Mouse (Mus musculus) CH12.LX (cell line): Measurements from ENCODE around the gene Dsn1. TPM values are rescaled to one million over a fixed set of nuclear protein-coding genes. Genes with fewer than 3 reads are reported as not detected.

Experiments
- DNase-seq: peaks from one replicate; pipeline ENCODE4 v3.0.0-alpha.2; 2013; ENCODE audit errors: extremely low read depth
- H3K27ac ChIP-seq: 2 replicates; pipeline ENCODE4 v1.5.1; 2012; ENCODE audit warnings: low read depth, mild to moderate bottlenecking, control low read depth, moderate library complexity; ENCODE audit not compliant: insufficient read depth
- H3K27me3 ChIP-seq: replicated peaks from 2 replicates; pipeline ENCODE3; 2012; ENCODE audit warnings: inconsistent platforms
- H3K36me3 ChIP-seq, 2 experiments: replicated peaks in 1 of 2; 2 replicates each; pipeline versions ENCODE3 to v1.6.1; 2012; ENCODE audit warnings: inconsistent platforms in 1 of 2, low read length in 1 of 2, mild to moderate bottlenecking in 1 of 2, mixed read lengths in 1 of 2, moderate library complexity in 1 of 2; ENCODE audit not compliant: control insufficient read depth in 1 of 2, insufficient read depth in 1 of 2
- H3K4me1 ChIP-seq, 2 experiments: 2 replicates each; pipeline ENCODE4 v1.6.1; 2012; ENCODE audit warnings: inconsistent platforms in 1 of 2, moderate library complexity in 1 of 2; ENCODE audit not compliant: insufficient read depth in 2 of 2, control insufficient read depth in 1 of 2
- H3K4me2 ChIP-seq: 2 replicates; pipeline ENCODE4 v1.6.1; 2012; ENCODE audit warnings: low read depth, mild to moderate bottlenecking, control low read depth; ENCODE audit not compliant: poor library complexity, insufficient read depth, severe bottlenecking
- H3K4me3 ChIP-seq, 3 experiments: fragments of 150-350 bp in 1 of 3; sonication (generic) in 1 of 3; replicated peaks in 1 of 3; 2 replicates each; pipeline versions ENCODE3 to v1.5.1; 2011 to 2012; ENCODE audit warnings: low read depth in 2 of 3, low read length in 2 of 3, mild to moderate bottlenecking in 2 of 3, moderate library complexity in 2 of 3, control low read depth in 1 of 3, improper control_type of control experiment in 1 of 3, inconsistent platforms in 1 of 3, mixed read lengths in 1 of 3; ENCODE audit not compliant: poor library complexity in 1 of 3
- H3K79me2 ChIP-seq: replicated peaks from 2 replicates; pipeline ENCODE4 v1.6.1; 2012; ENCODE audit warnings: mild to moderate bottlenecking, moderate library complexity; ENCODE audit not compliant: control insufficient read depth, poor library complexity, insufficient read depth, severe bottlenecking; ENCODE audit errors: extremely low read depth
- H3K9ac ChIP-seq: 2 replicates; pipeline ENCODE4 v1.6.1; 2012; ENCODE audit warnings: low read depth, mild to moderate bottlenecking, control low read depth, moderate library complexity; ENCODE audit not compliant: insufficient read depth
- H3K9me3 ChIP-seq: replicated peaks from 2 replicates; pipeline ENCODE3; 2012; ENCODE audit warnings: low read length, inconsistent platforms, mixed read lengths
- E2F4 ChIP-seq: IDR thresholded peaks from 2 replicates; pipeline ENCODE4 v1.6.1; 2011; ENCODE audit warnings: low read depth, low read length, improper control_type of control experiment; ENCODE audit not compliant: insufficient replicate concordance
- ETS1 ChIP-seq: conservative IDR thresholded peaks from 2 replicates; pipeline ENCODE4 v1.6.1; 2012; ENCODE audit warnings: low read depth, mild to moderate bottlenecking, inconsistent platforms, low read length, improper control_type of control experiment, moderate library complexity
- IRF4 ChIP-seq: IDR thresholded peaks from 2 replicates; pipeline ENCODE4 v1.6.1; 2014; ENCODE audit warnings: low read depth, mild to moderate bottlenecking, inconsistent platforms, low read length, improper control_type of control experiment
- MAZ ChIP-seq: IDR thresholded peaks from 2 replicates; pipeline ENCODE4 v1.6.1; 2012; ENCODE audit warnings: low read depth, mild to moderate bottlenecking, inconsistent platforms, low read length, improper control_type of control experiment, moderate library complexity
- POLR2A ChIP-seq: IDR thresholded peaks from 2 replicates; pipeline ENCODE4 v1.6.1; 2011; ENCODE audit warnings: low read depth, mild to moderate bottlenecking, improper control_type of control experiment, low read length
- RCOR1 ChIP-seq: conservative IDR thresholded peaks from 2 replicates; pipeline ENCODE4 v1.6.1; 2012; ENCODE audit warnings: low read depth, mild to moderate bottlenecking, inconsistent platforms, low read length, improper control_type of control experiment
- SMC3 ChIP-seq: IDR thresholded peaks from 2 replicates; pipeline ENCODE4 v1.6.1; 2011; ENCODE audit warnings: low read depth, low read length, improper control_type of control experiment
- UBTF ChIP-seq: IDR thresholded peaks from 2 replicates; pipeline ENCODE4 v1.6.1; 2012; ENCODE audit warnings: low read depth, mild to moderate bottlenecking, inconsistent platforms, low read length, improper control_type of control experiment, moderate library complexity
- ZMIZ1 ChIP-seq: IDR thresholded peaks from 2 replicates; pipeline ENCODE4 v1.6.1; 2012; ENCODE audit warnings: low read depth, mild to moderate bottlenecking, inconsistent platforms, low read length, improper control_type of control experiment
- dilution Hi-C: fragments of 300-500 bp; cut with MboI; formaldehyde crosslinking; loops from 2 replicates; pipeline ENCODE4 v1.14.3; 2020; ENCODE audit warnings: low sequenced_read_pairs; ENCODE audit not compliant: extremely low pct_unique_long_range_greater_than_20kb, extremely low pct_ligation_motif_present
- in situ Hi-C: fragments of 300-500 bp; cut with MboI; formaldehyde crosslinking; loops from 3 replicates; pipeline ENCODE4 v1.14.3; 2019; ENCODE audit warnings: low sequenced_read_pairs, low pct_ligation_motif_present, low pct_unique_long_range_greater_than_20kb, mixed read lengths
- polyA plus RNA-seq: library from polyadenylated mRNA; unstranded; fragments of >175 nt; gene quantifications from 2 replicates; pipeline ENCODE4 v1.2.1, GENCODE M21; 2012; ENCODE audit warnings: low read depth; ENCODE audit not compliant: insufficient read length
- total RNA-seq, 2 experiments: library from RNA; depleted of rRNA; stranded (reverse); fragments of 300-350 nt in 1 of 2; fragments of >200 nt in 1 of 2; gene quantifications; 2 replicates each; pipeline ENCODE4 v1.2.3; 2012 to 2014

The Dsn1 gene
- total and polyA plus RNA-seq, 3 experiments = 23.2 to 34.3 (median 25.6) TPM

GRCm38 (mm10) chr2:156970253-156970652, 36.7 kb downstream of the Dsn1 start:
- Histone ChIP-seq H3K4me1 (peaks cover 2 to 6% of the 10 kb centered on the region in 2 experiments; a peak in 3 of 4 replicates), H3K36me3 (peaks cover 3 to 27% of the 10 kb centered on the region in 2 experiments), H3K4me3 (no peak overlapping the region), H3K79me2 (no peaks in the 10 kb centered on the region)
- TF ChIP-seq IRF4 (no peak), ETS1 (no peak), UBTF (no peak)
- TF ChIP-seq, all 38 proteins: peak for 0
- H3K4me2 ChIP-seq = no peak overlapping the region
- no peak overlapping the region for H3K27ac ChIP-seq
- H3K9me3 ChIP-seq = no peaks in the 10 kb centered on the region
- H3K9ac ChIP-seq = no peak overlapping the region
- dilution Hi-C loops (no loop called here), in situ Hi-C loops (no loop called here)
- no peak for DNase-seq
- H3K27me3 ChIP-seq = no peaks in the 10 kb centered on the region

GRCm38 (mm10) chr2:156968501-156968900, 38.5 kb downstream of the Dsn1 start:
- no peaks in the 10 kb centered on the region for H3K9me3 ChIP-seq
- no peak for DNase-seq
- in situ Hi-C loops = no loop called here
- TF ChIP-seq MAZ = no peak
- no peak for TF ChIP-seq ZMIZ1
- H3K4me1 ChIP-seq = peaks cover 0 to 2% of the 10 kb centered on the region in 2 experiments; a peak in 1 of 4 replicates
- peaks cover 3 to 34% of the 10 kb centered on the region in 2 experiments for H3K36me3 ChIP-seq
- dilution Hi-C loops = no loop called here
- H3K9ac ChIP-seq = no peak overlapping the region
- no peak overlapping the region for H3K4me2 ChIP-seq
- H3K27ac ChIP-seq = no peak overlapping the region
- H3K4me3 ChIP-seq = no peak overlapping the region
- no peaks in the 10 kb centered on the region for H3K27me3 ChIP-seq
- no peaks in the 10 kb centered on the region for H3K79me2 ChIP-seq

- H3K36me3 ChIP-seq = peaks cover 3 to 27% of the 10 kb centered on the region in 2 experiments
- no peaks in the 10 kb centered on the region for H3K9me3 ChIP-seq
- no peaks in the 10 kb centered on the region for H3K27me3 ChIP-seq
- no peak overlapping the region for H3K4me2 ChIP-seq
- in situ Hi-C loops (no loop called here), dilution Hi-C loops (no loop called here)
- no peaks in the 10 kb centered on the region for H3K79me2 ChIP-seq
- DNase-seq = no peak
- H3K4me3 ChIP-seq = no peak overlapping the region
- H3K4me1 ChIP-seq = peaks cover under 1 to 2% of the 10 kb centered on the region in 2 experiments; a peak in 3 of 4 replicates
- H3K9ac ChIP-seq = no peak overlapping the region
- no peak for TF ChIP-seq E2F4
- no peak for TF ChIP-seq RCOR1
- no peak for TF ChIP-seq SMC3
- no peak for TF ChIP-seq POLR2A
- no peak overlapping the region for H3K27ac ChIP-seq
Measured at GRCm38 (mm10) chr2:156967388-156967787, 39.6 kb downstream of the Dsn1 start.
